Mouse (Mus musculus) spleen, adult 2 months (tissue): Measurements from ENCODE around the gene Rad51b. TPM values are rescaled to one million over a fixed set of nuclear protein-coding genes. Genes with fewer than 3 reads are reported as not detected.

ENCODE experiments used
- DNase-seq, 2 experiments: peaks; one replicate each; pipeline versions ENCODE4 v3.0.0 to v3.0.0-alpha.2; 2012 to 2021; ENCODE audit warnings: low spot score in 2 of 2, low read depth in 1 of 2
- H3K27ac ChIP-seq: fragments of 200-500 bp; 2 replicates; pipeline ENCODE4 v1.5.1; 2012; ENCODE audit warnings: low read length, inconsistent platforms; ENCODE audit not compliant: insufficient read depth
- H3K27me3 ChIP-seq: fragments of 200-500 bp; 2 replicates; pipeline ENCODE4 v1.6.1; 2012; ENCODE audit warnings: mild to moderate bottlenecking, moderate library complexity, low read length, inconsistent platforms; ENCODE audit not compliant: control insufficient read depth, insufficient read depth
- H3K36me3 ChIP-seq: fragments of 200-500 bp; 2 replicates; pipeline ENCODE4 v1.6.1; 2012; ENCODE audit warnings: mild to moderate bottlenecking, low read length, inconsistent platforms; ENCODE audit not compliant: control insufficient read depth, insufficient read depth
- H3K4me1 ChIP-seq: fragments of 200-500 bp; 2 replicates; pipeline ENCODE4 v1.6.1; 2011; ENCODE audit warnings: inconsistent platforms; ENCODE audit not compliant: control insufficient read depth, insufficient read depth, insufficient read length
- H3K4me3 ChIP-seq: fragments of 200-500 bp; 2 replicates; pipeline ENCODE4 v1.5.1; 2011; ENCODE audit warnings: mild to moderate bottlenecking, inconsistent platforms; ENCODE audit not compliant: insufficient read depth, insufficient read length; ENCODE audit errors: extremely low read depth
- CTCF ChIP-seq: fragments of 200-500 bp; IDR thresholded peaks from 2 replicates; pipeline ENCODE4 v1.5.1; 2011; ENCODE audit warnings: mild to moderate bottlenecking, inconsistent platforms; ENCODE audit not compliant: insufficient read depth, insufficient read length, insufficient replicate concordance; ENCODE audit errors: extremely low read depth
- POLR2A ChIP-seq: fragments of 200-500 bp; IDR thresholded peaks from 2 replicates; pipeline ENCODE4 v1.6.1; 2011; ENCODE audit warnings: low read depth, low read length, inconsistent platforms
- WGBS: fragments of 180-500 bp; shearing (Covaris S2); methylation state at CpG from one replicate; pipeline ENCODE4 v1.1.7; 2018; 5-methylcytosine and 5-hydroxymethylcytosine counted together
- polyA plus RNA-seq: library from polyadenylated mRNA; depleted of rRNA; stranded (reverse); fragments of >200 nt; gene quantifications from 2 replicates; pipeline ENCODE4 v1.2.3, GENCODE M21; 2012

Gene Rad51b
- polyA plus RNA-seq, 1 experiment, result 0.26 TPM

DNA sequence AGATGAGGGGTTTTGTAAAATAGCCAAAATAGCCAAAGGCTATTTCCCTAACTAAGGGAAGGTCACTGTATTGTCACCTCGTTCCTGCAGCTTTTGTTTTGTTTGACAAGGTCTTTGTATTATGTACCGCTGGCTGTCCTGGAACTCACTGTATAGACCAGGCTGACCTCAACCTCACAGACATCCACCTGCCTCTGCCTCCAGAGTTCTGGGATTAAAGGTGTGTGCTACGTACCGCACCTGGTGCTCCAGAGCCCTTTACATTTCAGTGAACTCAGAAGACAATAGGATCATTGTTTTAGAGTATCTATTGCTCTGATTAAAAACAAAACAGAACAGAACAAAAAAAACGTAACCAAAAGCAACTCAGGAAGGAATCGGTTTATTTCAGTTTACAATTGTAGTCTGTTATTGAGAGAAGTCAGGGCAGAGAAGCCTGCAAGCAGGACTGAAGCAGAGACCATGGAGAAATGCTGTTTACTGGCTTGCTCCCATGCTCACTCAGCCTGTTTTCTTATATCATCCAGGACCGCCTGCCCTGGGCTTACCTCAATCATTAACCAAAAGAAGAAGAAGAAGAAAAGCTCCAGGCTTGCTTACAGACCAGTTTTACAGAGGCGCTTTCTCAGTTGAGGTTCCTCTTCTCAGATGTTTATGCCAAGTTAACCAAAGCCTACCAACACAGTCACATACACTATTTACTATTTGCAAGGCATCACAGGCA, 251.7 kb downstream of the Rad51b start:
- H3K4me3 ChIP-seq, result no peak overlapping the region
- H3K36me3 ChIP-seq, result no peaks in the 10 kb centered on the region
- H3K4me1 ChIP-seq, result no peaks in the 10 kb centered on the region
- 93% methylated on average over 8 of the region's 8 CpGs for WGBS
- no peak overlapping the region for H3K27ac ChIP-seq
- DNase-seq, result no peak
- TF ChIP-seq CTCF, result no peak
- no peaks in the 10 kb centered on the region for H3K27me3 ChIP-seq

DNA sequence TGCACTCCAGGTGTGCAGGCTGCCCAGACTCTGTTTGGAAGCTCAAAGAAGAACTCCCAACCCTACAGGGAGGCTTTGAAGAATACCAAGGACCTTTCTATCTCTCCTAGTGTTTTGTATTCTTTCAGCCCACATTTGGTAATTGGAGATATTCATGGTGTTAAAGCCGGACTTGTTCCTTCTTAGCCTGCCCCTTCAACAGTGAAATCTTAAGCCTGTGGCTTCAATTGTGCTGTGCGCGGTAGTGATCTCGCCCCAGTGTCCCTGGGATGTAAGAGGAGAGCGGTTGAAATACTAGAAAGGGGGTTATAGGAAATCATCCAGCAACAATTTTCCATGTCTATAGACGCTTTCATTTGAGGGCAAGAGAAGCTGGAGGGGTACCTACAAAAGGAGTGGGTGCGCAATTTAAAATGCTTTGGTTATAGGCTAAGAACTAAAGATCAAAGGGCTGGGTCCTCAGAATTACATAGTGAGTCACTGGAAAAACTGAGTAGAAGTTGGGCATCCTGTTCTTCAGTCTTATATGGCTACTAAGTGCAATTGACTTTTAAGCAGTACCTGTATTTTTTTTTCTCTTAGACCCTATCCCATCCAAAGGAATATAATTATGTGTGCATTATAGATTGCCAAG, 253.1 kb downstream of the Rad51b start:
- TF ChIP-seq CTCF (no peak), POLR2A (no peak)
- 97% methylated on average over 7 of the region's 7 CpGs for WGBS
- DNase-seq, result no peak
- no peaks in the 10 kb centered on the region for H3K4me1 ChIP-seq
- H3K27ac ChIP-seq, result no peak overlapping the region
- no peaks in the 10 kb centered on the region for H3K36me3 ChIP-seq
- H3K27me3 ChIP-seq, result no peaks in the 10 kb centered on the region
- no peak overlapping the region for H3K4me3 ChIP-seq

DNA sequence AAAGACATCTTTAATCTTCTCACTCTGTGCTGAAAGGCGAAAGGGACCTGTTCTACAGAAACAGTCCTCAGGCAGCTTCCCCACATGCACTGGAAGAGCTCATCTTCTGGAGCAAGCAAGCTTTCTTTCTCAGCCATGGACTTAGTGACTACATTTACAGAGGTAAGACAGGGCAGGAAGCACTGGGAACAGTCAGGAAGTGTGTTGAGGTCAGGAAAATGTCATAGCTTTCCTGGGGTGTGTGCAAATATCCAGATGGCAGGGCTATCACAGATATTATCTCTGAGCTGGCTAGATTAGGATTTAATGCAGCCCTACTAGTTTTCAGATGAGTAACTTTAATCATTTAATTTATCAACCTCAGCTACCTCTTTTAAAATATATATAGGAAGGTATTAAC, 254.2 kb downstream of the Rad51b start:
- Histone ChIP-seq H3K36me3 (no peaks in the 10 kb centered on the region), H3K4me3 (no peak overlapping the region), H3K4me1 (no peaks in the 10 kb centered on the region), H3K27me3 (no peaks in the 10 kb centered on the region), H3K27ac (no peak overlapping the region)
- no peak for DNase-seq
- TF ChIP-seq CTCF (no peak), POLR2A (no peak)
- 77% methylated on average over 1 of the region's 1 CpGs for WGBS

GRCm38 (mm10) chr12:79553056-79553455, 256.0 kb downstream of the Rad51b start:
- H3K27ac ChIP-seq, result no peak overlapping the region
- no peaks in the 10 kb centered on the region for H3K36me3 ChIP-seq
- H3K4me3 ChIP-seq, result no peak overlapping the region
- no peak for DNase-seq
- TF ChIP-seq CTCF (no peak), POLR2A (no peak)
- no peaks in the 10 kb centered on the region for H3K27me3 ChIP-seq
- no peaks in the 10 kb centered on the region for H3K4me1 ChIP-seq

GRCm38 (mm10) chr12:79557904-79558303, 260.8 kb downstream of the Rad51b start:
- DNase-seq, result no peak
- H3K27ac ChIP-seq, result no peak overlapping the region

DNA sequence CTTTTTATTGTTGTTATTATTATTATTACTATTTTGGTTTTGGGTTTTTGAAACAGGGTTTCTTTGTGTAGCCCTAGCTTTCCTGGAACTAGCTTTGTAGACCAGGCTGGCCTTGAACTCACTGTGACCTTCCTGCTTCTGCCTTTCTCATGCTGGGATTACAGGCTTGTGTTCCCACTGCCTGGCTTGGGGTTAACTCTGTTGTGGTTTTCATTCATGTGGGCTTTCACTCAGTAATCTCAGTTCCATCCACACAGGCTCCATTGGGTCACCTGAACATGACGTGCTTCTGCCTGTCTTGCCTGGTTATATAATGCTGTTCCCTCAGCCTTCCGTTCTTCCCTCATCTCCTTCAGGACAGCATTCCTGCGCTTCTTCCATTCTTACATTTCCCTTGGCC, 261.6 kb downstream of the Rad51b start:
- Histone ChIP-seq H3K4me3 (no peak overlapping the region), H3K36me3 (no peaks in the 10 kb centered on the region), H3K4me1 (no peaks in the 10 kb centered on the region), H3K27me3 (no peaks in the 10 kb centered on the region), H3K27ac (no peak overlapping the region)
- 83% methylated on average over 3 of the region's 3 CpGs for WGBS
- no peak for TF ChIP-seq CTCF
- no peak for TF ChIP-seq POLR2A
- DNase-seq, result no peak

More at GRCm38 (mm10) chr12:79557904-79558303, 260.8 kb downstream of the Rad51b start:
- 88% methylated on average over 5 of the region's 5 CpGs for WGBS
- Histone ChIP-seq H3K27me3 (no peaks in the 10 kb centered on the region), H3K4me1 (no peaks in the 10 kb centered on the region), H3K36me3 (no peaks in the 10 kb centered on the region), H3K4me3 (no peak overlapping the region)
- TF ChIP-seq CTCF, result no peak
- no peak for TF ChIP-seq POLR2A

- Histone ChIP-seq H3K27ac (no peak overlapping the region), H3K4me1 (no peaks in the 10 kb centered on the region), H3K4me3 (no peak overlapping the region), H3K27me3 (no peaks in the 10 kb centered on the region), H3K36me3 (no peaks in the 10 kb centered on the region)
- WGBS, result 89% methylated on average over 4 of the region's 4 CpGs
- DNase-seq, result no peak
- TF ChIP-seq CTCF (no peak), POLR2A (no peak)
Observed at GRCm38 (mm10) chr12:79559410-79560015, 262.4 kb downstream of the Rad51b start.
